In genomic region chr13:93248711-93249110, GRCm38 (mm10) we compare ENCODE assay signal across 18 mouse cellular contexts. TPM values are rescaled to one million over a fixed set of nuclear protein-coding genes. Genes with fewer than 3 reads are reported as not detected.
A peak's percentile ranks its signal among the peaks of the same experiment; 100 is the strongest.
DNase-seq lines count a peak whose midpoint lies in the region; ATAC-seq and TF ChIP-seq lines count a peak whose summit lies in the region.
"Had no signal": no experiment of that assay in that cellular context is flagged by ENCODE, and none has a peak within 500 bp of the region (broad histone marks: within the 10 kb centered on the region; RNA-seq: fewer than 3 reads in every experiment).

No protein-coding gene starts in this region.

- peak; percentile 51 to 68 for DNase-seq in frontal cortex, adult 2 months (ENCODE audit: extremely low spot score in 1 of 2, low spot score in 1 of 2)
- DNase-seq in frontal cortex, postnatal 25 days (ENCODE audit: low spot score in 2 of 2), result no peak
- no peak for DNase-seq in liver, postnatal 0 days
- DNase-seq in liver, embryonic 11.5 days (ENCODE audit: low spot score), result no peak
- DNase-seq in cerebellum, postnatal 14 days, result no peak
- DNase-seq: adrenal gland, postnatal 10 days; cerebellum, postnatal 25 days; heart, postnatal 4 days; kidney, postnatal 14 days; lung, postnatal 14 days; midbrain, embryonic 14.5 days; thymus, postnatal 14 days had no signal

- TF ChIP-seq CTCF in liver, postnatal 0 days (IDR thresholded peaks at IDR 0.05; ENCODE audit: low read depth), result no peak
- no peak for TF ChIP-seq CTCF in intestine, postnatal 0 days (IDR thresholded peaks at IDR 0.05; ENCODE audit: low read depth)

- no peak overlapping the region for H3K4me3 ChIP-seq in liver, postnatal 0 days (ENCODE audit: low read depth, low read length)
- no peak overlapping the region for H3K4me3 ChIP-seq in liver, embryonic 11.5 days (ENCODE audit: low read depth, low read length)
- no peak overlapping the region for H3K4me3 ChIP-seq in intestine, postnatal 0 days (ENCODE audit: low read depth, low read length)
- H3K4me3 ChIP-seq: liver, embryonic 12.5 days had no signal

- no peaks in the 10 kb centered on the region for H3K36me3 ChIP-seq in liver, postnatal 0 days (replicated peaks; ENCODE audit: insufficient read depth, low read length)
- H3K36me3 ChIP-seq in liver, embryonic 11.5 days (ENCODE audit: control insufficient read depth, insufficient read depth, low read length), result no peaks in the 10 kb centered on the region
- no peaks in the 10 kb centered on the region for H3K36me3 ChIP-seq in intestine, postnatal 0 days (ENCODE audit: control insufficient read depth, insufficient read depth)
- H3K36me3 ChIP-seq: liver, embryonic 12.5 days had no signal

- H3K4me1 ChIP-seq in liver, postnatal 0 days (ENCODE audit: insufficient read depth), result no peaks in the 10 kb centered on the region
- H3K4me1 ChIP-seq in liver, embryonic 11.5 days (replicated peaks; ENCODE audit: control insufficient read depth, insufficient read depth, low read length), result no peaks in the 10 kb centered on the region
- no peaks in the 10 kb centered on the region for H3K4me1 ChIP-seq in intestine, postnatal 0 days (replicated peaks; ENCODE audit: control insufficient read depth, insufficient read depth, low read length)
- H3K4me1 ChIP-seq: liver, embryonic 12.5 days had no signal

- no peak for TF ChIP-seq EP300 in liver, postnatal 0 days (IDR thresholded peaks at IDR 0.05; ENCODE audit: low read depth)

- WGBS in liver, postnatal 0 days (ENCODE audit: insufficient replicate concordance), result 66% methylated on average over 4 of the region's 4 CpGs
- 72% methylated on average over 4 of the region's 4 CpGs for WGBS in liver, embryonic 11.5 days
- 82% methylated on average over 4 of the region's 4 CpGs for WGBS in intestine, postnatal 0 days

- no peak overlapping the region for H3K9ac ChIP-seq in liver, postnatal 0 days (replicated peaks)
- no peak overlapping the region for H3K9ac ChIP-seq in liver, embryonic 11.5 days (ENCODE audit: low read depth, low read length)
- H3K9ac ChIP-seq in intestine, postnatal 0 days (ENCODE audit: low read depth, low read length), result no peak overlapping the region
- H3K9ac ChIP-seq: liver, embryonic 12.5 days had no signal

- H3K27me3 ChIP-seq in liver, postnatal 0 days (ENCODE audit: insufficient read depth, low read length), result no peaks in the 10 kb centered on the region
- no peaks in the 10 kb centered on the region for H3K27me3 ChIP-seq in liver, embryonic 11.5 days (replicated peaks; ENCODE audit: control insufficient read depth, insufficient read depth, low read length)
- no peaks in the 10 kb centered on the region for H3K27me3 ChIP-seq in intestine, postnatal 0 days (replicated peaks; ENCODE audit: control insufficient read depth, insufficient read depth, low read length)
- H3K27me3 ChIP-seq: liver, embryonic 12.5 days had no signal

- H3K27ac ChIP-seq in liver, postnatal 0 days (ENCODE audit: low read depth), result no peak overlapping the region
- no peak overlapping the region for H3K27ac ChIP-seq in liver, embryonic 11.5 days (ENCODE audit: low read depth, low read length)
- H3K27ac ChIP-seq in intestine, postnatal 0 days (ENCODE audit: low read depth, low read length), result no peak overlapping the region
- H3K27ac ChIP-seq: liver, embryonic 12.5 days had no signal

- no peak overlapping the region for H3K4me2 ChIP-seq in liver, postnatal 0 days (ENCODE audit: low read depth, low read length)
- no peak overlapping the region for H3K4me2 ChIP-seq in liver, embryonic 11.5 days
- no peak overlapping the region for H3K4me2 ChIP-seq in intestine, postnatal 0 days (replicated peaks; ENCODE audit: low read depth)
- H3K4me2 ChIP-seq: heart, embryonic 11.5 days; liver, embryonic 12.5 days had no signal

- 0 out of 2 replicates have a peak, but pooled peaks have one; percentile 15 for ATAC-seq in liver, postnatal 0 days
- no peak for ATAC-seq in liver, embryonic 11.5 days (replicated peaks; ENCODE audit: low FRiP score)
- ATAC-seq in common myeloid progenitor, adult 5-6 weeks (replicated peaks; ENCODE audit: low read depth, poor library complexity, severe bottlenecking), result peak; percentile 92
- ATAC-seq in neutrophil, adult 5-6 weeks (ENCODE audit: extremely low read depth, insufficient number of reproducible peaks, low FRiP score, poor library complexity, severe bottlenecking), result peak; percentile 39; the same call in 1 of the 2 replicates
- ATAC-seq in intestine, postnatal 0 days, result no peak
- ATAC-seq: intestine, embryonic 16.5 days; liver, embryonic 12.5 days had no signal

- no peaks in the 10 kb centered on the region for H3K9me3 ChIP-seq in liver, postnatal 0 days (ENCODE audit: low read length)
- no peaks in the 10 kb centered on the region for H3K9me3 ChIP-seq in liver, embryonic 11.5 days (ENCODE audit: control insufficient read depth, low read length)
- H3K9me3 ChIP-seq in intestine, postnatal 0 days (ENCODE audit: control insufficient read depth), result no peaks in the 10 kb centered on the region
- H3K9me3 ChIP-seq: liver, embryonic 12.5 days had no signal

RNA-seq across cellular contexts. Expression of gene Homer1, which starts 50.7 kb away (rescaled TPM):
- 48.5 and 58.2 TPM in 2 replicates for polyA plus RNA-seq in frontal cortex, adult 2 months (2012; rRNA removed)
- polyA plus RNA-seq in liver, postnatal 0 days (2015; fragmentation: Nextera tagmentation; extraction: Ambion mirVana), result 1.2 and 1.6 TPM in 2 replicates
- 6.5 and 8.5 TPM in 2 replicates for polyA plus RNA-seq in liver, embryonic 11.5 days (2014; fragmentation: Nextera tagmentation; extraction: Ambion mirVana)
- 7.6 and 9.3 TPM in 2 replicates for total RNA-seq in common myeloid progenitor, adult 5-6 weeks (2017)
- total RNA-seq in neutrophil, adult 5-6 weeks (2017), result 16.2 and 19.9 TPM in 2 replicates
- 3.3 and 3.5 TPM in 2 replicates for polyA plus RNA-seq in intestine, postnatal 0 days (2015; fragmentation: Nextera tagmentation; extraction: Ambion mirVana)

RNA-seq across cellular contexts. Expression of gene Tent2, which starts 56.5 kb away (rescaled TPM):
- polyA plus RNA-seq in frontal cortex, adult 2 months (2012; rRNA removed), result 32.7 and 34.5 TPM in 2 replicates
- 25.6 and 26.6 TPM in 2 replicates for polyA plus RNA-seq in liver, postnatal 0 days (2015; fragmentation: Nextera tagmentation; extraction: Ambion mirVana)
- polyA plus RNA-seq in liver, embryonic 11.5 days (2014; fragmentation: Nextera tagmentation; extraction: Ambion mirVana), result 65.8 and 72.2 TPM in 2 replicates
- 36.2 and 50.8 TPM in 2 replicates for total RNA-seq in common myeloid progenitor, adult 5-6 weeks (2017)
- total RNA-seq in neutrophil, adult 5-6 weeks (2017), result 56.1 and 67.7 TPM in 2 replicates
- 39.3 and 40.3 TPM in 2 replicates for polyA plus RNA-seq in intestine, postnatal 0 days (2015; fragmentation: Nextera tagmentation; extraction: Ambion mirVana)

Comparison
In these comparisons a context has a peak if more than half of its experiments do, and no peak if none do; other contexts are left out.
1. DNase-seq: peak in frontal cortex, adult 2 months (2 of 2); none in frontal cortex, postnatal 25 days (0 of 2), liver, postnatal 0 days (single experiment), liver, embryonic 11.5 days (single experiment) and cerebellum, postnatal 14 days (0 of 2).
2. ATAC-seq: peak in liver, postnatal 0 days (single experiment), common myeloid progenitor, adult 5-6 weeks (single experiment) and neutrophil, adult 5-6 weeks (single experiment); none in liver, embryonic 11.5 days (single experiment) and intestine, postnatal 0 days (single experiment).